Mouse (Mus musculus) right cerebral cortex, postnatal 10 days (tissue): ENCODE measurements at regions not wholly inside any gene's neighbourhood (a gene's known extent, or its start where the extent isn't known, plus 50 kb on each side); places are given as distances from the start of the nearest gene placed in this dataset.
A peak's percentile ranks its signal among the peaks of the same experiment; 100 is the strongest.

ENCODE experiments used
- DNase-seq, 2 experiments: peaks; one replicate each; pipeline ENCODE4 v3.0.0; 2021; ENCODE audit warnings: low spot score in 2 of 2

DNA sequence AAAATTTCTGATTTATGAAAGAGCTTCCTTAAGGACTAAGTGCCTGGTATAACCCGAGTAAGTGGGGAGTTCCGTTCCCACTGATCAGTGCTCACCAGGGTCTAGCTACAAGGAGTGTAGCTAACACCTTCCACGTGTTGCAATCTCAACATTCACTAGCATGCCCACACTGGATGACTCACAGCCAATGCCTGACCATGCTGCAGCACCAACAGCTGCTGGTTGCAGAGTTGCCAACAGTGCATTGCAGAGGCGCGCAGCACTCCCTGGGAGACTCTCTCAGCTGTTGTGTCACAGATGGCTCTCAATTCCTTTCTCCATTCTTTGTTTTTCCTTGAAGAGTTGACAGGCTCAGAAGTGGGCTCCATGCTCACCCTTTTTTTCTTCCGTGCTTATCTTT, 787.5 kb upstream of the Tenm3 start:
- DNase-seq, result no peak

GRCm38 (mm10) chr8:49627966-49628495, 784.3 kb upstream of the Tenm3 start:
- no peak for DNase-seq

GRCm38 (mm10) chr8:49595501-49595900, 751.8 kb upstream of the Tenm3 start:
- DNase-seq, result no peak

- DNase-seq, result no peak
These were observed 723.7 kb upstream of the Tenm3 start for GRCm38 (mm10) chr8:49567423-49567822.

GRCm38 (mm10) chr8:49563499-49564279, 719.9 kb upstream of the Tenm3 start:
- no peak for DNase-seq

DNA sequence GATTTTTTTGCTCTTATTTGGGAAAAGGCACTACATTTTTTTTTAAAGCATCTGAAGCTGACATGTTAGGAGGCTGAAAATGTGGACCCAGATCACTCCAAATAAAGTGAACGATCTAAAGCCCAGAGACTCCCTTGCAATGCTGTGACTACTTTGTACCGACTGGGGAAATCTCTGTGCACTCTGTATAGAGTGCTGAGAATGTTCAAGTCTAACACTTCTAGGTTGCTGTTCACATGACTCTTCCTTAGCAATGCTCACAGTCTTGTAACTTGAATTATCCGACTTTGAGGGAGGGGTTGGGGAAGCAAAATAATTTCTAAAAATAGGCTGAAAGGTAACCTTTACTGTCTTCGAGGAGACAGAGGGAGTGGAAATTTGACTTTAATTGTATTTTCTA, 719.2 kb upstream of the Tenm3 start:
- DNase-seq, result no peak

DNA sequence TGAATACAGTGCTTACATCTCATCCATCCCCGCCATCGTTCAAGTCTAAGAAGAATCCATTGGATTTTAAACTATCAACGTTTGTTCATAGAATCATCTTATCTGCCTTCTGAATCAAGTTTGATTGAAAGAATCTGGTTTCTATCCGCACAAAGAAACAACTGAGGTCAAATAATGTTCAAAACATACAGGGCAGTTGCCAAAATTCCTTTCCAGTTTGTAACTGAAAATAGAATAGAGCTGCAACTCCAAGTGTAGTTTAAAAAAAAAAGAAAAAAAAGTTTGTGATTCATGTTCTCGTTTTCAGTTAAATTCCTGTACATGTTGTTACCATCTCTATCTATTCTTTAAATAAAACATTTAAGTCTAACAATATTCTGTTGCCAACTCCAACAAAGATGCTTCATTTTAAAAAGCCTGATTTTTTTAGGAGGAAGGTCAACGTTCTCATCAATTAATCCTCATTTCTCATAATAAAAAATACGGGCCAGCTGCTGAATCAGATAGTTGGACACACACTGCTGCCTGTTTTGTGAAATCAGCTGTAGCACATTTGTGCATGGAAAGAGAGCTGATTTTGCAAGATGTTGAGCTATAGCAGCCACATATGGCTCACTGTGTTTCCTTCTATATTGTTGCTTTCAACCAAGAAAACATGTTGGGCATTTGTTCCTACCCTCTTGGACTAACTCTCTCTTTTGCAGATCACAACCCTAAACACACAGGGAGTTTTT, 712.1 kb upstream of the Tenm3 start:
- DNase-seq, result no peak

GRCm38 (mm10) chr8:49553175-49553574, 709.4 kb upstream of the Tenm3 start:
- DNase-seq, result no peak

- DNase-seq, result peak in 1 of 2 experiments; percentile 53
These were observed 699.6 kb upstream of the Tenm3 start for GRCm38 (mm10) chr8:49543321-49543720.

DNA sequence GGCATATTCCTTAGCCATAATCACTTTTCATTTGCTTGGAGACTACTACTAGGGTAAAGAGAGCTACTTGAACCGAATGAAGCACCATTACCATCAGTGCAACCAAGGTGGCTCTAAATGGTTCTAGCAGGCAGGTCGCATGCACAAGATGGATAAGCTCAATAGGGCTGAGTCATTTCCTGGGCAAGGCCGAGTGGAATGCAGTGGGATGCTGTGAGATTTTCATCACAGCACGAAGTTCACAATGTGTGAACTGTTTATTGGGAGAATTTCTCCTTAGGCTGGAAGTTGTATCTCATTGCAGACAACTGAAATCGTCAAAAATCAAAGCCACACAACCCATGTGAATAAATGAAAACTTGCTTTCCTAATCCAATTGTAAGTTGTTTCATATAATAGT, 697.6 kb upstream of the Tenm3 start:
- DNase-seq, result no peak

- DNase-seq, result no peak
These were observed 689.9 kb upstream of the Tenm3 start for GRCm38 (mm10) chr8:49533412-49534351.

- DNase-seq, result peak in 1 of 2 experiments; percentile 22
These were observed 685.5 kb upstream of the Tenm3 start for GRCm38 (mm10) chr8:49529294-49529693.

DNA sequence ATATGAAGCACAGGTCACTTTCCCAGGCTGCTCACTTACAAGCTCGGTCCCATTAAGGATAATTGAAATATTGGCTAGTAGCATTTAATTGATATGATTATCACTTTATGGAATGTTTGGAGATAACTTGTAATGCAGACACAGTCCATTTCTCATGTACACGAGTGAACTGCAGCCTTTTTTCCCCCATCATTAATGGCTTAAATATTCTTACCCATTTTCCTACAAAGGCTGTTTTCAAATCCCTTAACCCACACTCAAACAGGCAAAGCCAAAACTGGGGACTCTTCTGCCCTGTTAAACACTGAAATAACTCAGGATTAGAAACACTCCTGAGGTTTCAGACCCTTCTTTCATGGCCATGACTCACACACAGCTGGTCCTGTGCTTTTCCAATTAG, 649.2 kb upstream of the Tenm3 start:
- DNase-seq, result no peak

DNA sequence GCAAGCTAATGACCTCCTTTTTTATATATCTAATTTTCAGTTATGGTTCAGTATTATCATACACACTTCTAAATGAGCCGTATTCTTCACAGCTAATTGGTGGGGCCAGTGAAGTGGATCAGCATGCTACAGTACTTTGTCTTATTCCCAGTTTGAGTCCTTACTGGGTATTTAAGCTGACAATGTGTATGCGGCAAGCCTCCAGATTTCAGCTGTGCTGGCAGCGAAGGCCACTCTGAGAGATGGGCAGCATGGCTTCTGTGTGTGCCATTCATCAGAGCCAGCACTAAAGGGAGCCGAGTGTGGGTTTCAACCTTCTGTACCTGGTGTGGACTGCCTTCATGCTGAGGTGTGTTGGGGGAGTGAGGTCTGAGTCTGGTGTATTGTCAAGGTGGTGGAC, 641.5 kb upstream of the Tenm3 start:
- DNase-seq, result no peak

DNA sequence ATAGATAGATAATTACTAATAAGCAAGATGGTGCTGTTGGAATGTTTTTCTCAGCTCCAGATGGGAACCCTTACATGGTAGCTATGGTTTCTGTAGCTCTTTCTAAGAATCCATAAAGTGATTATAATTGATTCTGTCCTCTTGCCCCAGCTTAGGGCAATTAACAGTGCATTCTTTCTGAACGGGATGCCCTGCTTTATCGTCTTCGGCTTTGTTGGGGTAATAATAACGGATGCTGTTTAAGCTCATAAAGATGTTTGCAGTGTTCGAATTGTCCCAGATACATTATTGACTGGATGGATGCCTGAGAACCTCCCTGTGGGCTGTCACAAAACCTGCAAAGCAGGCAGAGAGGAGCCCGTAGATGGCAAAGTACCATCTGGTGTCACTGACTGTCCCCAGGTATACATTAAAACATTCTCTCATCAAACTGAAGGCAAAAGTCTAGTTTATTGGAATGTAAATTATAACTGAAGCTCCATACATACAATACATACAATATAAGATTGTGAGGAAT, 637.8 kb upstream of the Tenm3 start:
- no peak for DNase-seq

DNA sequence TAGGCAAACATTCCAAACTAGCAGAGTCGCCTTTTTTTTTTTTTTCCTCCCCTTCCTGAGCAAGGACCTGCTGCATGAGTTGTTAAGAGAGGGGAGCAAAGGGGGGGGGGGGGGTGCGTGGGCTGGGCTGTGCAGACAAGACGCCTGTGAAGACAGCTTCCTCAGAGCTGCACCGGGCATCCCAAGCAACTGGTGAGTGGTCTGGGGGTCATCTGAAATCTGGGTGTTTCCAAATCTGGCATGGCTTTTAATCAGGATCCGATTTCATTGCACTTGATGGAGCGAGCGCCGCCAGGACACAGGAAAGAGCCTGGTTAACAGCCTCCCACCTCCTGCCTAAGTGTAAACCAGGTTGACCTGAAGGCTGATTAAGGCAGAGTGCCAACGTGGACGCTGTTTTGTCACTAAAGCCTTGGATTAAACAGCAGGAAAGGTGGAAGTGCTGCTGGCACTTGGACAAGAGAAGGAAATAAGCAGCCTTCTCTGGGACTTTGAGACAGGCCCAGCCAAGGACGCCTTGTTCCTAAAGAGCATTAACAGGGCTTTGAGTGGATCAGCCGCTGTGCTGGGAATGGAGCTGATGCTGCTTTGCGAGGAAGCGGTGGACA, 622.3 kb upstream of the Tenm3 start:
- no peak for DNase-seq

GRCm38 (mm10) chr8:49465070-49465469, 621.3 kb upstream of the Tenm3 start:
- no peak for DNase-seq

- DNase-seq, result no peak
These were observed 618.9 kb upstream of the Tenm3 start for GRCm38 (mm10) chr8:49462602-49463001.

- peak; percentile 25 to 34 for DNase-seq
These were observed 618.1 kb upstream of the Tenm3 start for GRCm38 (mm10) chr8:49461724-49462473.

DNA sequence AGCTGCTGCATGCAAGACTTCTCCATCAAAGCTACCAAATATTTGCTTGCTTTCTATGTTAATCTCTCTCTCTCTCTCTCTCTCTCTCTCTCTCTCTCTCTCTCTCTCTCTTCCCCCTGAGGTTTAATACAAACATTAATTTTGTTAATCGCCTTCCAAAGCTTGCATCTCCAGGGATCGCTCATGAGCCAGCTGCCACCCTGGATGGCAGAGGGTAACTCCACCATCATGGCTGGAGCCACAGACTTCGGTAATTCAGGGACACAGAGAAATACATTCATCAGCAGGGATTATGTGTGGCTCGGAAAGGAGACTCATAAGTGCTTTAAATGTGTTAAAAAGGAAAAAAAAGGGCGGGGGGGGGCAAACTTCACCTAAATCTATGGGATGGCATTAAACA, 601.7 kb upstream of the Tenm3 start:
- no peak for DNase-seq
